Mouse (Mus musculus): Measurements from ENCODE around the gene Ptpre. TPM values are rescaled to one million over a fixed set of nuclear protein-coding genes. Genes with fewer than 3 reads are reported as not detected.
"Not testable (repeated sequence)": the region's sequence is repeated elsewhere in the genome, so short reads cannot be mapped to it uniquely, and the experiment has no call there.

Gene Ptpre
- total RNA-seq, 2 experiments from 2014 or later: 1.9 to 2.1 TPM

- DNase-seq: no peak
Observed at GRCm38 (mm10) chr7:135696127-135696526, 158.8 kb downstream of the Ptpre start.

- DNase-seq: not testable (repeated sequence)
Observed at GRCm38 (mm10) chr7:135697021-135697740, 159.9 kb downstream of the Ptpre start.

GRCm38 (mm10) chr7:135698362-135698761 is 161.1 kb downstream of the Ptpre start:
- DNase-seq: no peak

GRCm38 (mm10) chr7:135699351-135699750 is 162.1 kb downstream of the Ptpre start:
- not testable (repeated sequence) for DNase-seq

GRCm38 (mm10) chr7:135703600-135704148 is 166.4 kb downstream of the Ptpre start:
- DNase-seq: no peak

GRCm38 (mm10) chr7:135704251-135704650 is 167.0 kb downstream of the Ptpre start:
- DNase-seq: no peak

GRCm38 (mm10) chr7:135705083-135705482 is 167.8 kb downstream of the Ptpre start:
- no peak for DNase-seq

- no peak for DNase-seq
Observed at GRCm38 (mm10) chr7:135705753-135706152, 168.5 kb downstream of the Ptpre start.

- DNase-seq: no peak
Observed at GRCm38 (mm10) chr7:135710702-135711101, 173.4 kb downstream of the Ptpre start.

- no peak for DNase-seq
Observed at GRCm38 (mm10) chr7:135712534-135712933, 175.3 kb downstream of the Ptpre start.

- DNase-seq: no peak
Observed at GRCm38 (mm10) chr7:135713326-135713725, 176.0 kb downstream of the Ptpre start.

GRCm38 (mm10) chr7:135715166-135715565 is 177.9 kb downstream of the Ptpre start:
- no peak for DNase-seq

- DNase-seq: peak; percentile 13
Observed at GRCm38 (mm10) chr7:135715642-135716444, 178.6 kb downstream of the Ptpre start, which contains the start of gene Mki67. Gene Mki67, minus strand, starts transcription at chr7:135716361.

- peak; percentile 89 for DNase-seq
Observed at GRCm38 (mm10) chr7:135716445-135716877, 179.2 kb downstream of the Ptpre start.

GRCm38 (mm10) chr7:135716968-135717557 is 179.8 kb downstream of the Ptpre start:
- no peak for DNase-seq

- no peak for DNase-seq
Observed at GRCm38 (mm10) chr7:135721436-135721992, 184.2 kb downstream of the Ptpre start.

- DNase-seq: no peak
Observed at GRCm38 (mm10) chr7:135722011-135722838, 184.9 kb downstream of the Ptpre start.

GRCm38 (mm10) chr7:135723672-135724341 is 186.5 kb downstream of the Ptpre start:
- DNase-seq: no peak

GRCm38 (mm10) chr7:135726707-135727106 is 189.4 kb downstream of the Ptpre start:
- no peak for DNase-seq

GRCm38 (mm10) chr7:135728038-135728437 is 190.8 kb downstream of the Ptpre start:
- DNase-seq: no peak

- no peak for DNase-seq
Observed at GRCm38 (mm10) chr7:135734379-135734778, 197.1 kb downstream of the Ptpre start.

All from gastrocnemius, postnatal 25 days (tissue).